ENCODE assay signal across 8 mouse cellular contexts in genomic region chr19:8695330-8695729, GRCm38 (mm10). TPM values are rescaled to one million over a fixed set of nuclear protein-coding genes. Genes with fewer than 3 reads are reported as not detected.
A peak's percentile ranks its signal among the peaks of the same experiment; 100 is the strongest.
DNase-seq lines count a peak whose midpoint lies in the region; ATAC-seq and TF ChIP-seq lines count a peak whose summit lies in the region.

No protein-coding gene starts in this region.

- no peak overlapping the region for H3K4me2 ChIP-seq in lung, postnatal 0 days (replicated peaks; ENCODE audit: low read depth, low read length)

- no peaks in the 10 kb centered on the region for H3K27me3 ChIP-seq in C2C12 (ENCODE audit: control insufficient read depth, insufficient read depth, insufficient read length)
- H3K27me3 ChIP-seq in lung, postnatal 0 days (replicated peaks; ENCODE audit: insufficient read depth, low read length): no peaks in the 10 kb centered on the region
- no peaks in the 10 kb centered on the region for H3K27me3 ChIP-seq in thymus, adult 2 months (ENCODE audit: control insufficient read depth, insufficient read depth, low read length)

- no peaks in the 10 kb centered on the region for H3K4me1 ChIP-seq in embryonic fibroblast, embryonic 13.5 days (ENCODE audit: control insufficient read depth, insufficient read depth, low read length)
- H3K4me1 ChIP-seq in lung, postnatal 0 days (ENCODE audit: insufficient read depth, low read depth, low read length): no peaks in the 10 kb centered on the region
- H3K4me1 ChIP-seq in thymus, adult 2 months (replicated peaks; ENCODE audit: control insufficient read depth, insufficient read depth, low read length): no peaks in the 10 kb centered on the region

- TF ChIP-seq POLR2A in embryonic fibroblast, embryonic 13.5 days (IDR thresholded peaks at IDR 0.05; ENCODE audit: low read depth, low read length): no peak
- no peak for TF ChIP-seq POLR2A in thymus, adult 2 months (IDR thresholded peaks at IDR 0.05; ENCODE audit: control insufficient read depth, extremely low read depth, insufficient read depth, low read length, poor library complexity)

- no peaks in the 10 kb centered on the region for H3K36me3 ChIP-seq in C2C12 (ENCODE audit: control insufficient read depth, insufficient read depth)
- no peaks in the 10 kb centered on the region for H3K36me3 ChIP-seq in lung, postnatal 0 days (ENCODE audit: insufficient read depth, low read length)
- H3K36me3 ChIP-seq in thymus, adult 2 months (ENCODE audit: control insufficient read depth, insufficient read depth, low read length): no peaks in the 10 kb centered on the region

- peak; percentile 29 for TF ChIP-seq CTCF in C2C12 (IDR thresholded peaks at IDR 0.05; ENCODE audit: control insufficient read depth, insufficient read depth, insufficient read length)
- 0 out of 2 replicates have a peak, but pooled peaks have one; percentile 2 for TF ChIP-seq CTCF in embryonic fibroblast, embryonic 13.5 days (IDR thresholded peaks at IDR 0.05; ENCODE audit: borderline replicate concordance, insufficient read depth, low read length)
- TF ChIP-seq CTCF in lung, postnatal 0 days (IDR thresholded peaks at IDR 0.05): peak; percentile 64
- peak; percentile 61; the same call in 1 of the 2 replicates for TF ChIP-seq CTCF in thymus, adult 2 months (IDR thresholded peaks at IDR 0.05; ENCODE audit: borderline replicate concordance, control insufficient read depth, extremely low read depth, insufficient read depth, low read length, poor library complexity)

- no peak overlapping the region for H3K4me3 ChIP-seq in C2C12 (ENCODE audit: insufficient read depth, poor library complexity, severe bottlenecking)
- H3K4me3 ChIP-seq in embryonic fibroblast, embryonic 13.5 days (ENCODE audit: insufficient read depth, low read length): no peak overlapping the region
- H3K4me3 ChIP-seq in lung, postnatal 0 days (ENCODE audit: low read depth, low read length): no peak overlapping the region
- no peak overlapping the region for H3K4me3 ChIP-seq in thymus, adult 2 months (ENCODE audit: control insufficient read depth, insufficient read depth, low read length)

- no peaks in the 10 kb centered on the region for H3K9me3 ChIP-seq in lung, postnatal 0 days (ENCODE audit: low read length)

- H3ac ChIP-seq in C2C12 (ENCODE audit: control insufficient read depth, insufficient read length, low read depth): no peak overlapping the region

- H3K79me2 ChIP-seq in C2C12 (ENCODE audit: control insufficient read depth, insufficient read depth): no peaks in the 10 kb centered on the region

- DNase-seq in ES-CJ7 (ENCODE audit: low read depth, low spot score): peak; percentile 91
- DNase-seq in kidney, adult 11 months: peak; percentile 45
- DNase-seq in lung, postnatal 0 days (ENCODE audit: low spot score): peak; percentile 64
- DNase-seq in thymus, adult 2 months: peak; percentile 76
- no peak for DNase-seq in left cerebral cortex, adult 9 months (ENCODE audit: low spot score in 2 of 2)
- DNase-seq in layer of hippocampus, adult 9-10 months (ENCODE audit: low spot score): no peak

- no peaks in the 10 kb centered on the region for H3K79me3 ChIP-seq in C2C12 (ENCODE audit: low read depth)

- 35% methylated on average over 5 of the region's 6 CpGs for WGBS in lung, postnatal 0 days
- whole genome bisulfite sequencing in thymus, adult 2 months: 41% methylated on average over 6 of the region's 6 CpGs

- H3K27ac ChIP-seq in embryonic fibroblast, embryonic 13.5 days (ENCODE audit: insufficient read depth, low read length): no peak overlapping the region
- no peak overlapping the region for H3K27ac ChIP-seq in lung, postnatal 0 days (ENCODE audit: low read length)
- H3K27ac ChIP-seq in thymus, adult 2 months (ENCODE audit: control insufficient read depth, insufficient read depth, low read length): no peak overlapping the region

- peak; percentile 81 for ATAC-seq in lung, postnatal 0 days

- TF ChIP-seq EP300 in lung, postnatal 0 days (IDR thresholded peaks at IDR 0.05): no peak

- no peak overlapping the region for H3K9ac ChIP-seq in lung, postnatal 0 days (replicated peaks; ENCODE audit: low read depth)

TF ChIP-seq in C2C12, 6 proteins besides CTCF, POLR2A, EP300 and RAD21:
- no peak for TF ChIP-seq MYOG (IDR thresholded peaks at IDR 0.05; ENCODE audit: control insufficient read depth, extremely low read depth, insufficient read length)
- TF ChIP-seq MYOD1 (IDR thresholded peaks at IDR 0.05; ENCODE audit: control insufficient read depth, insufficient read length, low read depth): no peak
- no peak for TF ChIP-seq FOSL1 (IDR thresholded peaks at IDR 0.05; ENCODE audit: insufficient read depth, low read length, poor library complexity, severe bottlenecking)
- TF ChIP-seq USF1 (IDR thresholded peaks at IDR 0.05; ENCODE audit: low read depth): no peak
- TF ChIP-seq MAX (IDR thresholded peaks at IDR 0.05): no peak
- no peak for TF ChIP-seq CEBPB (IDR thresholded peaks at IDR 0.05; ENCODE audit: low read depth)

RNA-seq across cellular contexts. Expression of gene Slc3a2, which starts 27.8 kb away (rescaled TPM):
- 207 TPM for polyA plus RNA-seq in C2C12 (2012; fragmentation: generic; extraction: Trizol)
- 203 and 309 TPM in 2 replicates for polyA plus RNA-seq in embryonic fibroblast, embryonic 13.5 days (2011; ENCODE audit: insufficient read length, low read depth, missing spikeins)
- polyA plus RNA-seq in lung, postnatal 0 days (2015; fragmentation: Nextera tagmentation; extraction: Ambion mirVana): 91.8 and 97.9 TPM in 2 replicates
- polyA plus RNA-seq in thymus, adult 2 months (2012; rRNA removed): 154 and 165 TPM in 2 replicates

RNA-seq across cellular contexts. Expression of gene Chrm1, which starts 31.7 kb away (rescaled TPM):
- polyA plus RNA-seq in C2C12 (2012; fragmentation: generic; extraction: Trizol): not detected
- not detected in 2 replicates for polyA plus RNA-seq in embryonic fibroblast, embryonic 13.5 days (2011; ENCODE audit: insufficient read length, low read depth, missing spikeins)
- 0.14 and 0.21 TPM in 2 replicates for polyA plus RNA-seq in lung, postnatal 0 days (2015; fragmentation: Nextera tagmentation; extraction: Ambion mirVana)
- 0.01 and 0.05 TPM in 2 replicates for polyA plus RNA-seq in thymus, adult 2 months (2012; rRNA removed)

RNA-seq across cellular contexts. Expression of gene Wdr74, which starts 40.3 kb away (rescaled TPM):
- 116 TPM for polyA plus RNA-seq in C2C12 (2012; fragmentation: generic; extraction: Trizol)
- polyA plus RNA-seq in embryonic fibroblast, embryonic 13.5 days (2011; ENCODE audit: insufficient read length, low read depth, missing spikeins): 46.5 and 52.3 TPM in 2 replicates
- 45.3 and 48.7 TPM in 2 replicates for polyA plus RNA-seq in lung, postnatal 0 days (2015; fragmentation: Nextera tagmentation; extraction: Ambion mirVana)
- 49.2 and 54.7 TPM in 2 replicates for polyA plus RNA-seq in thymus, adult 2 months (2012; rRNA removed)

RNA-seq across cellular contexts. Expression of gene 1700092M07Rik, which starts 45.2 kb away (rescaled TPM):
- polyA plus RNA-seq in C2C12 (2012; fragmentation: generic; extraction: Trizol): 1.7 TPM
- polyA plus RNA-seq in embryonic fibroblast, embryonic 13.5 days (2011; ENCODE audit: insufficient read length, low read depth, missing spikeins): not detected in 2 replicates
- 0.75 and 0.82 TPM in 2 replicates for polyA plus RNA-seq in lung, postnatal 0 days (2015; fragmentation: Nextera tagmentation; extraction: Ambion mirVana)
- polyA plus RNA-seq in thymus, adult 2 months (2012; rRNA removed): not detected in 2 replicates

RNA-seq across cellular contexts. Expression of gene Stx5a, which starts 45.9 kb away (rescaled TPM):
- polyA plus RNA-seq in C2C12 (2012; fragmentation: generic; extraction: Trizol): 32.9 TPM
- 97.6 and 114 TPM in 2 replicates for polyA plus RNA-seq in embryonic fibroblast, embryonic 13.5 days (2011; ENCODE audit: insufficient read length, low read depth, missing spikeins)
- polyA plus RNA-seq in lung, postnatal 0 days (2015; fragmentation: Nextera tagmentation; extraction: Ambion mirVana): 130 and 143 TPM in 2 replicates
- 128 and 137 TPM in 2 replicates for polyA plus RNA-seq in thymus, adult 2 months (2012; rRNA removed)

Comparison
In these comparisons a context has a peak if more than half of its experiments do, and no peak if none do; other contexts are left out.
1. CTCF ChIP-seq: peak in every context shown above with its lines; median percentile 64 in lung, postnatal 0 days; 61 in thymus, adult 2 months; 29 in C2C12; 2 in embryonic fibroblast, embryonic 13.5 days.
2. DNase-seq: peak in ES-CJ7 (single experiment), kidney, adult 11 months (single experiment), lung, postnatal 0 days (single experiment) and thymus, adult 2 months (single experiment); none in left cerebral cortex, adult 9 months (0 of 2) and layer of hippocampus, adult 9-10 months (single experiment).